Mouse (Mus musculus) kidney, embryonic 15.5 days (tissue): ENCODE results near the gene Hmgb1. TPM values are rescaled to one million over a fixed set of nuclear protein-coding genes. Genes with fewer than 3 reads are reported as not detected.

Experiments
- ATAC-seq: fragments of 200-750 bp; cut with Nextera tagmentation; replicated peaks from 2 replicates; pipeline ENCODE4 v1.8.0; 2017; ENCODE audit warnings: moderate TSS enrichment; ENCODE audit not compliant: low FRiP score
- H3K27ac ChIP-seq: fragments of 300-500 bp; sonication (generic); 2 replicates; pipeline ENCODE4 v1.5.1; 2015; ENCODE audit warnings: mild to moderate bottlenecking, inconsistent platforms
- H3K27me3 ChIP-seq: fragments of 300-500 bp; sonication (generic); 2 replicates; pipeline ENCODE4 v1.6.1; 2015; ENCODE audit warnings: inconsistent platforms
- H3K36me3 ChIP-seq: fragments of 300-500 bp; sonication (generic); 2 replicates; pipeline ENCODE4 v1.6.1; 2015; ENCODE audit warnings: inconsistent platforms
- H3K4me1 ChIP-seq: fragments of 300-500 bp; sonication (generic); 2 replicates; pipeline ENCODE4 v1.6.1; 2015; ENCODE audit warnings: inconsistent platforms
- H3K4me2 ChIP-seq: fragments of 300-500 bp; sonication (generic); 2 replicates; pipeline ENCODE4 v1.6.1; 2015; ENCODE audit warnings: moderate library complexity, mild to moderate bottlenecking, inconsistent platforms
- H3K4me3 ChIP-seq: fragments of 300-500 bp; sonication (generic); replicated peaks from 2 replicates; pipeline ENCODE4 v1.5.1; 2015; ENCODE audit warnings: mild to moderate bottlenecking, inconsistent platforms
- H3K9ac ChIP-seq: fragments of 300-500 bp; sonication (generic); 2 replicates; pipeline ENCODE4 v1.6.1; 2015; ENCODE audit warnings: mild to moderate bottlenecking, inconsistent platforms
- H3K9me3 ChIP-seq: fragments of 300-500 bp; sonication (generic); replicated peaks from 2 replicates; pipeline ENCODE4 v1.6.1; 2016; ENCODE audit warnings: inconsistent platforms
- WGBS: fragments of 180-500 bp; shearing (Covaris S2); methylation state at CpG from one replicate; pipeline ENCODE4 v1.1.7; 2015; ENCODE audit warnings: mixed read lengths; 5-methylcytosine and 5-hydroxymethylcytosine counted together
- polyA plus RNA-seq: library from polyadenylated mRNA; unstranded; fragments of >200 nt; fragmentation: Nextera tagmentation; extraction: Ambion mirVana; gene quantifications from 2 replicates; pipeline ENCODE4 v1.2.1, GENCODE M21; 2015

Hmgb1 gene
- polyA plus RNA-seq, 1 experiment from 2014 or later: 1,463 TPM

- Histone ChIP-seq H3K9ac (no peak overlapping the region), H3K4me1 (no peaks in the 10 kb centered on the region), H3K9me3 (no peaks in the 10 kb centered on the region), H3K27me3 (no peaks in the 10 kb centered on the region; the same call in 1 of the 2 replicates), H3K4me2 (no peak overlapping the region), H3K36me3 (no peaks in the 10 kb centered on the region), H3K27ac (no peak overlapping the region), H3K4me3 (no peak overlapping the region)
- 87% methylated on average over 5 of the region's 5 CpGs for WGBS
- no peak for ATAC-seq
Measured at GRCm38 (mm10) chr5:149092926-149093325, 91.4 kb downstream of the Hmgb1 start.

GRCm38 (mm10) chr5:149092526-149092925 lies 91.8 kb downstream of the Hmgb1 start:
- H3K9ac ChIP-seq: no peak overlapping the region
- H3K9me3 ChIP-seq: no peaks in the 10 kb centered on the region
- no peak overlapping the region for H3K4me3 ChIP-seq
- no peaks in the 10 kb centered on the region for H3K36me3 ChIP-seq
- H3K4me1 ChIP-seq: no peaks in the 10 kb centered on the region
- H3K27me3 ChIP-seq: no peaks in the 10 kb centered on the region; the same call in 1 of the 2 replicates
- H3K4me2 ChIP-seq: no peak overlapping the region
- ATAC-seq: no peak
- 90% methylated on average over 4 of the region's 4 CpGs for WGBS
- no peak overlapping the region for H3K27ac ChIP-seq

GRCm38 (mm10) chr5:149091256-149091655 lies 93.0 kb downstream of the Hmgb1 start:
- 91% methylated on average over 14 of the region's 14 CpGs for WGBS

GRCm38 (mm10) chr5:149089860-149090259 lies 94.4 kb downstream of the Hmgb1 start:
- no peak overlapping the region for H3K4me3 ChIP-seq
- no peaks in the 10 kb centered on the region for H3K4me1 ChIP-seq
- no peaks in the 10 kb centered on the region for H3K27me3 ChIP-seq
- no peaks in the 10 kb centered on the region for H3K36me3 ChIP-seq
- 81% methylated on average over 2 of the region's 2 CpGs for WGBS
- H3K27ac ChIP-seq: no peak overlapping the region
- ATAC-seq: no peak
- H3K9me3 ChIP-seq: no peaks in the 10 kb centered on the region
- no peak overlapping the region for H3K4me2 ChIP-seq
- no peak overlapping the region for H3K9ac ChIP-seq

More at GRCm38 (mm10) chr5:149091256-149091655, 93.0 kb downstream of the Hmgb1 start:
- H3K27me3 ChIP-seq: no peaks in the 10 kb centered on the region; the same call in 1 of the 2 replicates
- H3K4me2 ChIP-seq: no peak overlapping the region
- no peak overlapping the region for H3K27ac ChIP-seq
- no peak overlapping the region for H3K4me3 ChIP-seq
- H3K4me1 ChIP-seq: no peaks in the 10 kb centered on the region
- no peak for ATAC-seq
- no peaks in the 10 kb centered on the region for H3K36me3 ChIP-seq
- no peaks in the 10 kb centered on the region for H3K9me3 ChIP-seq
- H3K9ac ChIP-seq: no peak overlapping the region

- no peak overlapping the region for H3K9ac ChIP-seq
Measured at GRCm38 (mm10) chr5:149089456-149089855, 94.8 kb downstream of the Hmgb1 start.

GRCm38 (mm10) chr5:149088891-149089290 lies 95.4 kb downstream of the Hmgb1 start:
- Histone ChIP-seq H3K9ac (no peak overlapping the region), H3K27ac (no peak overlapping the region), H3K4me2 (no peak overlapping the region), H3K36me3 (no peaks in the 10 kb centered on the region), H3K4me3 (no peak overlapping the region), H3K4me1 (no peaks in the 10 kb centered on the region), H3K27me3 (no peaks in the 10 kb centered on the region), H3K9me3 (no peaks in the 10 kb centered on the region)
- WGBS: 80% methylated on average over 6 of the region's 6 CpGs
- ATAC-seq: no peak

More at GRCm38 (mm10) chr5:149089456-149089855, 94.8 kb downstream of the Hmgb1 start:
- Histone ChIP-seq H3K4me1 (no peaks in the 10 kb centered on the region), H3K9me3 (no peaks in the 10 kb centered on the region), H3K27ac (no peak overlapping the region), H3K4me2 (no peak overlapping the region), H3K4me3 (no peak overlapping the region), H3K36me3 (no peaks in the 10 kb centered on the region), H3K27me3 (no peaks in the 10 kb centered on the region)
- ATAC-seq: no peak
- 87% methylated on average over 5 of the region's 5 CpGs for WGBS

GRCm38 (mm10) chr5:149088149-149088548 lies 96.1 kb downstream of the Hmgb1 start:
- Histone ChIP-seq H3K36me3 (no peaks in the 10 kb centered on the region), H3K4me1 (no peaks in the 10 kb centered on the region), H3K27ac (no peak overlapping the region), H3K9me3 (no peaks in the 10 kb centered on the region), H3K9ac (no peak overlapping the region), H3K4me3 (no peak overlapping the region), H3K4me2 (no peak overlapping the region), H3K27me3 (no peaks in the 10 kb centered on the region)
- WGBS: 82% methylated on average over 3 of the region's 3 CpGs
- ATAC-seq: no peak

- 88% methylated on average over 10 of the region's 10 CpGs for WGBS
- Histone ChIP-seq H3K9ac (no peak overlapping the region), H3K4me2 (no peak overlapping the region), H3K4me1 (no peaks in the 10 kb centered on the region), H3K36me3 (no peaks in the 10 kb centered on the region), H3K4me3 (no peak overlapping the region), H3K27ac (no peak overlapping the region), H3K27me3 (no peaks in the 10 kb centered on the region), H3K9me3 (no peaks in the 10 kb centered on the region)
- ATAC-seq: no peak
Measured at GRCm38 (mm10) chr5:149086382-149087244, 97.7 kb downstream of the Hmgb1 start.

- no peak overlapping the region for H3K4me2 ChIP-seq
- peaks cover 12% of the 10 kb centered on the region for H3K4me1 ChIP-seq
- no peaks in the 10 kb centered on the region for H3K9me3 ChIP-seq
- no peak overlapping the region for H3K27ac ChIP-seq
- 94% methylated on average over 8 of the region's 8 CpGs for WGBS
- H3K9ac ChIP-seq: no peak overlapping the region
- ATAC-seq: no peak
- H3K27me3 ChIP-seq: no peaks in the 10 kb centered on the region
- H3K36me3 ChIP-seq: no peaks in the 10 kb centered on the region
- H3K4me3 ChIP-seq: no peak overlapping the region
Measured at GRCm38 (mm10) chr5:149080466-149080865, 103.8 kb downstream of the Hmgb1 start.

- Histone ChIP-seq H3K36me3 (no peaks in the 10 kb centered on the region), H3K9me3 (no peaks in the 10 kb centered on the region), H3K27me3 (no peaks in the 10 kb centered on the region), H3K9ac (no peak overlapping the region), H3K4me2 (peak overlapping the region; percentile 48; the same call in 1 of the 2 replicates), H3K4me1 (peaks cover 12% of the 10 kb centered on the region), H3K4me3 (no peak overlapping the region), H3K27ac (0 out of 2 replicates have a peak overlapping the region, but pooled peaks have one; percentile 48)
- ATAC-seq: no peak
- WGBS: 55% methylated on average over 7 of the region's 7 CpGs
Measured at GRCm38 (mm10) chr5:149079758-149080150, 104.5 kb downstream of the Hmgb1 start.

- H3K4me2 ChIP-seq: peak overlapping the region; percentile 48
- H3K27ac ChIP-seq: peak overlapping the region; percentile 48
- peak overlapping the region; percentile 17; the same call in 1 of the 2 replicates for H3K9ac ChIP-seq
- no peaks in the 10 kb centered on the region for H3K27me3 ChIP-seq
- no peaks in the 10 kb centered on the region for H3K9me3 ChIP-seq
- no peak overlapping the region for H3K4me3 ChIP-seq
- H3K36me3 ChIP-seq: no peaks in the 10 kb centered on the region
- 23% methylated on average over 18 of the region's 18 CpGs for WGBS
- peak; percentile 36; the same call in 1 of the 2 replicates for ATAC-seq
- H3K4me1 ChIP-seq: peaks cover 12% of the 10 kb centered on the region
Measured at GRCm38 (mm10) chr5:149079018-149079757, 105.1 kb downstream of the Hmgb1 start.

- Histone ChIP-seq H3K4me3 (no peak overlapping the region), H3K4me1 (peaks cover 12% of the 10 kb centered on the region), H3K9ac (no peak overlapping the region), H3K9me3 (no peaks in the 10 kb centered on the region), H3K27me3 (no peaks in the 10 kb centered on the region), H3K36me3 (no peaks in the 10 kb centered on the region), H3K4me2 (no peak overlapping the region), H3K27ac (no peak overlapping the region)
- WGBS: 88% methylated on average over 8 of the region's 8 CpGs
- ATAC-seq: no peak
Measured at GRCm38 (mm10) chr5:149077136-149077535, 107.2 kb downstream of the Hmgb1 start.
